Mouse (Mus musculus) CH12.LX (cell line): ENCODE results near the gene Tas2r125. TPM values are rescaled to one million over a fixed set of nuclear protein-coding genes. Genes with fewer than 3 reads are reported as not detected.

Source experiments
- DNase-seq: peaks from one replicate; pipeline ENCODE4 v3.0.0-alpha.2; 2013; ENCODE audit errors: extremely low read depth
- H3K27ac ChIP-seq: 2 replicates; pipeline ENCODE4 v1.5.1; 2012; ENCODE audit warnings: low read depth, mild to moderate bottlenecking, control low read depth, moderate library complexity; ENCODE audit not compliant: insufficient read depth
- H3K27me3 ChIP-seq: replicated peaks from 2 replicates; pipeline ENCODE3; 2012; ENCODE audit warnings: inconsistent platforms
- H3K36me3 ChIP-seq, 2 experiments: replicated peaks in 1 of 2; 2 replicates each; pipeline versions ENCODE3 to v1.6.1; 2012; ENCODE audit warnings: inconsistent platforms in 1 of 2, low read length in 1 of 2, mild to moderate bottlenecking in 1 of 2, mixed read lengths in 1 of 2, moderate library complexity in 1 of 2; ENCODE audit not compliant: control insufficient read depth in 1 of 2, insufficient read depth in 1 of 2
- H3K4me1 ChIP-seq, 2 experiments: 2 replicates each; pipeline ENCODE4 v1.6.1; 2012; ENCODE audit warnings: inconsistent platforms in 1 of 2, moderate library complexity in 1 of 2; ENCODE audit not compliant: insufficient read depth in 2 of 2, control insufficient read depth in 1 of 2
- H3K4me2 ChIP-seq: 2 replicates; pipeline ENCODE4 v1.6.1; 2012; ENCODE audit warnings: low read depth, mild to moderate bottlenecking, control low read depth; ENCODE audit not compliant: poor library complexity, insufficient read depth, severe bottlenecking
- H3K4me3 ChIP-seq, 3 experiments: fragments of 150-350 bp in 1 of 3; sonication (generic) in 1 of 3; replicated peaks in 1 of 3; 2 replicates each; pipeline versions ENCODE3 to v1.5.1; 2011 to 2012; ENCODE audit warnings: low read depth in 2 of 3, low read length in 2 of 3, mild to moderate bottlenecking in 2 of 3, moderate library complexity in 2 of 3, control low read depth in 1 of 3, improper control_type of control experiment in 1 of 3, inconsistent platforms in 1 of 3, mixed read lengths in 1 of 3; ENCODE audit not compliant: poor library complexity in 1 of 3
- H3K79me2 ChIP-seq: replicated peaks from 2 replicates; pipeline ENCODE4 v1.6.1; 2012; ENCODE audit warnings: mild to moderate bottlenecking, moderate library complexity; ENCODE audit not compliant: control insufficient read depth, poor library complexity, insufficient read depth, severe bottlenecking; ENCODE audit errors: extremely low read depth
- H3K9ac ChIP-seq: 2 replicates; pipeline ENCODE4 v1.6.1; 2012; ENCODE audit warnings: low read depth, mild to moderate bottlenecking, control low read depth, moderate library complexity; ENCODE audit not compliant: insufficient read depth
- H3K9me3 ChIP-seq: replicated peaks from 2 replicates; pipeline ENCODE3; 2012; ENCODE audit warnings: low read length, inconsistent platforms, mixed read lengths
- MAX ChIP-seq: IDR thresholded peaks from 2 replicates; pipeline ENCODE4 v1.6.1; 2011; ENCODE audit warnings: low read length, improper control_type of control experiment
- dilution Hi-C: fragments of 300-500 bp; cut with MboI; formaldehyde crosslinking; loops from 2 replicates; pipeline ENCODE4 v1.14.3; 2020; ENCODE audit warnings: low sequenced_read_pairs; ENCODE audit not compliant: extremely low pct_unique_long_range_greater_than_20kb, extremely low pct_ligation_motif_present
- in situ Hi-C: fragments of 300-500 bp; cut with MboI; formaldehyde crosslinking; loops from 3 replicates; pipeline ENCODE4 v1.14.3; 2019; ENCODE audit warnings: low sequenced_read_pairs, low pct_ligation_motif_present, low pct_unique_long_range_greater_than_20kb, mixed read lengths
- polyA plus RNA-seq: library from polyadenylated mRNA; unstranded; fragments of >175 nt; gene quantifications from 2 replicates; pipeline ENCODE4 v1.2.1, GENCODE M21; 2012; ENCODE audit warnings: low read depth; ENCODE audit not compliant: insufficient read length
- total RNA-seq, 2 experiments: library from RNA; depleted of rRNA; stranded (reverse); fragments of 300-350 nt in 1 of 2; fragments of >200 nt in 1 of 2; gene quantifications; 2 replicates each; pipeline ENCODE4 v1.2.3; 2012 to 2014

Gene Tas2r125
- total and polyA plus RNA-seq, 3 experiments, result not detected

DNA sequence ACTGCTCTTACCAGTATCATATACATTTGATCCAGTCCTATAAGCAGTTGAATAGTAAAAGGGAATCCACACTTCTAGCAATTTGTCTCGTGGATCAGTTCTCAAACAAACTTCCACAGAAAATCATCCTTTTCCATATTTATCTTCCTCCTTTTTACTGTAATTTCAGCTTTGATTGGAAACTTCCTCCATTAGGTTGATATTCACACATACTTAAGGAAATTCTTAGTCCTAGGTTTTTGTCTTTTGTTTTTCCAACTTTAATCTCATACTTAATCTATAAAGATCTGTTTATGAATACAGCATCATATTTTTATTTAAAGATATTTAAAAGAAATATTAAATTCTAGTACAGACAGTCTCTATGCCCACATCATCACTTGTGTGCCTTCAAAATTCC lies 48.4 kb downstream of the Tas2r125 start, which contains the start of gene Tas2r131:
Tas2r131 (minus strand) TSS at position 101 of the 400 bp plus-strand sequence.
- Histone ChIP-seq H3K9me3 (peaks cover 11% of the 10 kb centered on the region), H3K36me3 (no peaks in the 10 kb centered on the region), H3K4me1 (no peaks in the 10 kb centered on the region), H3K27me3 (no peaks in the 10 kb centered on the region), H3K4me2 (no peak within 1 kb of the TSS), H3K9ac (no peak within 1 kb of the TSS), H3K79me2 (no peaks in the 10 kb centered on the region), H3K27ac (no peak within 1 kb of the TSS), H3K4me3 (no peak within 1 kb of the TSS)
- no peak for TF ChIP-seq MAX
- dilution Hi-C loops (no loop called here), in situ Hi-C loops (no loop called here)
- DNase-seq, result no peak

Other genes starting within 250 kb of the Tas2r125 start
- gene Tas2r121, start 208.6 kb upstream of the Tas2r125 start, total RNA-seq (2012; rRNA removed), result not detected in 2 replicates
- not detected in 2 replicates for gene Tas2r121, start 208.6 kb upstream of the Tas2r125 start, total RNA-seq (2014; rRNA removed)
- gene Tas2r121, start 208.6 kb upstream of the Tas2r125 start, polyA plus RNA-seq, result not detected in 2 replicates
- not detected in 2 replicates for gene Tas2r122, start 197.7 kb upstream of the Tas2r125 start, total RNA-seq (2012; rRNA removed)
- gene Tas2r122, start 197.7 kb upstream of the Tas2r125 start, total RNA-seq (2014; rRNA removed), result not detected in 2 replicates
- gene Tas2r122, start 197.7 kb upstream of the Tas2r125 start, polyA plus RNA-seq, result not detected in 2 replicates
- not detected in 2 replicates for gene Tas2r115, start 171.6 kb upstream of the Tas2r125 start, total RNA-seq (2012; rRNA removed)
- not detected in 2 replicates for gene Tas2r115, start 171.6 kb upstream of the Tas2r125 start, total RNA-seq (2014; rRNA removed)
- not detected in 2 replicates for gene Tas2r115, start 171.6 kb upstream of the Tas2r125 start, polyA plus RNA-seq
- not detected in 2 replicates for gene Tas2r124, start 154.9 kb upstream of the Tas2r125 start, total RNA-seq (2012; rRNA removed)
- not detected in 2 replicates for gene Tas2r124, start 154.9 kb upstream of the Tas2r125 start, total RNA-seq (2014; rRNA removed)
- gene Tas2r124, start 154.9 kb upstream of the Tas2r125 start, polyA plus RNA-seq, result not detected in 2 replicates
- gene Tas2r102, start 147.5 kb upstream of the Tas2r125 start, total RNA-seq (2012; rRNA removed), result not detected in 2 replicates
- gene Tas2r102, start 147.5 kb upstream of the Tas2r125 start, total RNA-seq (2014; rRNA removed), result not detected in 2 replicates
- not detected in 2 replicates for gene Tas2r102, start 147.5 kb upstream of the Tas2r125 start, polyA plus RNA-seq
- not detected in 2 replicates for gene Tas2r136, start 131.5 kb upstream of the Tas2r125 start, total RNA-seq (2012; rRNA removed)
- gene Tas2r136, start 131.5 kb upstream of the Tas2r125 start, total RNA-seq (2014; rRNA removed), result not detected in 2 replicates
- not detected in 2 replicates for gene Tas2r136, start 131.5 kb upstream of the Tas2r125 start, polyA plus RNA-seq
- not detected in 2 replicates for gene Tas2r117, start 106.8 kb upstream of the Tas2r125 start, total RNA-seq (2012; rRNA removed)
- not detected in 2 replicates for gene Tas2r117, start 106.8 kb upstream of the Tas2r125 start, total RNA-seq (2014; rRNA removed)
- not detected in 2 replicates for gene Tas2r117, start 106.8 kb upstream of the Tas2r125 start, polyA plus RNA-seq
- gene Tas2r123, start 62.5 kb upstream of the Tas2r125 start, total RNA-seq (2012; rRNA removed), result not detected in 2 replicates
- not detected in 2 replicates for gene Tas2r123, start 62.5 kb upstream of the Tas2r125 start, total RNA-seq (2014; rRNA removed)
- gene Tas2r123, start 62.5 kb upstream of the Tas2r125 start, polyA plus RNA-seq, result not detected in 2 replicates
- gene Tas2r116, start 54.2 kb upstream of the Tas2r125 start, total RNA-seq (2012; rRNA removed), result not detected in 2 replicates
- not detected in 2 replicates for gene Tas2r116, start 54.2 kb upstream of the Tas2r125 start, total RNA-seq (2014; rRNA removed)
- not detected in 2 replicates for gene Tas2r116, start 54.2 kb upstream of the Tas2r125 start, polyA plus RNA-seq
- gene Tas2r110, start 41.6 kb upstream of the Tas2r125 start, total RNA-seq (2012; rRNA removed), result not detected in 2 replicates
- gene Tas2r110, start 41.6 kb upstream of the Tas2r125 start, total RNA-seq (2014; rRNA removed), result not detected in 2 replicates
- not detected in 2 replicates for gene Tas2r110, start 41.6 kb upstream of the Tas2r125 start, polyA plus RNA-seq
- not detected in 2 replicates for gene Tas2r113, start 16.6 kb upstream of the Tas2r125 start, total RNA-seq (2012; rRNA removed)
- gene Tas2r113, start 16.6 kb upstream of the Tas2r125 start, total RNA-seq (2014; rRNA removed), result not detected in 2 replicates
- not detected in 2 replicates for gene Tas2r113, start 16.6 kb upstream of the Tas2r125 start, polyA plus RNA-seq
- gene Tas2r129, start 41.5 kb downstream of the Tas2r125 start, total RNA-seq (2012; rRNA removed), result not detected in 2 replicates
- not detected in 2 replicates for gene Tas2r129, start 41.5 kb downstream of the Tas2r125 start, total RNA-seq (2014; rRNA removed)
- gene Tas2r129, start 41.5 kb downstream of the Tas2r125 start, polyA plus RNA-seq, result not detected in 2 replicates
- gene Tas2r131, start 48.3 kb downstream of the Tas2r125 start, total RNA-seq (2012; rRNA removed), result not detected in 2 replicates
- gene Tas2r131, start 48.3 kb downstream of the Tas2r125 start, total RNA-seq (2014; rRNA removed), result not detected in 2 replicates
- gene Tas2r131, start 48.3 kb downstream of the Tas2r125 start, polyA plus RNA-seq, result not detected in 2 replicates
- gene Tas2r109, start 71.3 kb downstream of the Tas2r125 start, total RNA-seq (2012; rRNA removed), result not detected in 2 replicates
- gene Tas2r109, start 71.3 kb downstream of the Tas2r125 start, total RNA-seq (2014; rRNA removed), result not detected in 2 replicates
- gene Tas2r109, start 71.3 kb downstream of the Tas2r125 start, polyA plus RNA-seq, result not detected in 2 replicates
- not detected in 2 replicates for gene Tas2r103, start 127.5 kb downstream of the Tas2r125 start, total RNA-seq (2012; rRNA removed)
- not detected in 2 replicates for gene Tas2r103, start 127.5 kb downstream of the Tas2r125 start, total RNA-seq (2014; rRNA removed)
- gene Tas2r103, start 127.5 kb downstream of the Tas2r125 start, polyA plus RNA-seq, result not detected in 2 replicates
- gene Tas2r140, start 146.2 kb downstream of the Tas2r125 start, total RNA-seq (2012; rRNA removed), result not detected in 2 replicates
- gene Tas2r140, start 146.2 kb downstream of the Tas2r125 start, total RNA-seq (2014; rRNA removed), result not detected in 2 replicates
- gene Tas2r140, start 146.2 kb downstream of the Tas2r125 start, polyA plus RNA-seq, result not detected in 2 replicates
- 29.1 and 33.3 TPM in 2 replicates for gene Smim10l1, start 195.3 kb downstream of the Tas2r125 start, total RNA-seq (2012; rRNA removed)
- gene Smim10l1, start 195.3 kb downstream of the Tas2r125 start, total RNA-seq (2014; rRNA removed), result 60.3 and 65.5 TPM in 2 replicates
- gene Smim10l1, start 195.3 kb downstream of the Tas2r125 start, polyA plus RNA-seq, result 33.7 and 40.6 TPM in 2 replicates